Mouse (Mus musculus): ENCODE measurements around the gene Elf1.
A peak's percentile ranks its signal among the peaks of the same experiment; 100 is the strongest.
"Not testable (repeated sequence)": the region's sequence is repeated elsewhere in the genome, so short reads cannot be mapped to it uniquely, and the experiment has no call there.

Elf1 gene

GRCm38 (mm10) chr14:79480624-79481338 lies at the start of gene Elf1:
Gene Elf1, plus strand, starts transcription at chr14:79481194.
- DNase-seq: peak; percentile 98

GRCm38 (mm10) chr14:79434068-79434467 lies 46.9 kb upstream of the Elf1 start:
- DNase-seq: no peak

- no peak for DNase-seq
Measured at GRCm38 (mm10) chr14:79440655-79441054, 40.3 kb upstream of the Elf1 start.

- DNase-seq: no peak
Measured at GRCm38 (mm10) chr14:79441441-79441840, 39.6 kb upstream of the Elf1 start.

- no peak for DNase-seq
Measured at GRCm38 (mm10) chr14:79444601-79445000, 36.4 kb upstream of the Elf1 start.

- no peak for DNase-seq
Measured at GRCm38 (mm10) chr14:79445055-79445620, 35.9 kb upstream of the Elf1 start.

GRCm38 (mm10) chr14:79451681-79452590 lies 29.1 kb upstream of the Elf1 start, which contains the start of gene Kbtbd6:
Gene Kbtbd6, plus strand, starts transcription at chr14:79451835.
- DNase-seq: peak; percentile 63

GRCm38 (mm10) chr14:79452591-79452934 lies 28.4 kb upstream of the Elf1 start:
- DNase-seq: not testable (repeated sequence)

- DNase-seq: no peak
Measured at GRCm38 (mm10) chr14:79460401-79460800, 20.6 kb upstream of the Elf1 start.

- no peak for DNase-seq
Measured at GRCm38 (mm10) chr14:79460988-79461387, 20.0 kb upstream of the Elf1 start.

GRCm38 (mm10) chr14:79465623-79466022 lies 15.4 kb upstream of the Elf1 start:
- no peak for DNase-seq

GRCm38 (mm10) chr14:79467621-79468020 lies 13.4 kb upstream of the Elf1 start:
- no peak for DNase-seq

- no peak for DNase-seq
Measured at GRCm38 (mm10) chr14:79473384-79473783, 7.6 kb upstream of the Elf1 start.

- DNase-seq: peak; percentile 98
Measured at GRCm38 (mm10) chr14:79481339-79482151, 551 bp downstream of the Elf1 start, which contains the start of gene Wbp4. Gene Wbp4, minus strand, starts transcription at chr14:79481520.

- DNase-seq: peak; percentile 46
Measured at GRCm38 (mm10) chr14:79482251-79482661, 1.3 kb downstream of the Elf1 start.

GRCm38 (mm10) chr14:79482747-79483355 lies 1.9 kb downstream of the Elf1 start:
- DNase-seq: peak; percentile 30

GRCm38 (mm10) chr14:79483611-79484120 lies 2.7 kb downstream of the Elf1 start:
- peak; percentile 17 for DNase-seq

GRCm38 (mm10) chr14:79486617-79486992 lies 5.6 kb downstream of the Elf1 start:
- peak; percentile 7 for DNase-seq

- peak; percentile 64 for DNase-seq
Measured at GRCm38 (mm10) chr14:79486993-79487731, 6.2 kb downstream of the Elf1 start.

- peak; percentile 16 for DNase-seq
Measured at GRCm38 (mm10) chr14:79488531-79488930, 7.5 kb downstream of the Elf1 start.

GRCm38 (mm10) chr14:79489150-79489549 lies 8.2 kb downstream of the Elf1 start:
- no peak for DNase-seq
